Mouse (Mus musculus): ENCODE results near the gene Erc2. TPM values are rescaled to one million over a fixed set of nuclear protein-coding genes. Genes with fewer than 3 reads are reported as not detected.

The Erc2 gene
- total and polyA plus RNA-seq, 3 experiments = not detected

DNA sequence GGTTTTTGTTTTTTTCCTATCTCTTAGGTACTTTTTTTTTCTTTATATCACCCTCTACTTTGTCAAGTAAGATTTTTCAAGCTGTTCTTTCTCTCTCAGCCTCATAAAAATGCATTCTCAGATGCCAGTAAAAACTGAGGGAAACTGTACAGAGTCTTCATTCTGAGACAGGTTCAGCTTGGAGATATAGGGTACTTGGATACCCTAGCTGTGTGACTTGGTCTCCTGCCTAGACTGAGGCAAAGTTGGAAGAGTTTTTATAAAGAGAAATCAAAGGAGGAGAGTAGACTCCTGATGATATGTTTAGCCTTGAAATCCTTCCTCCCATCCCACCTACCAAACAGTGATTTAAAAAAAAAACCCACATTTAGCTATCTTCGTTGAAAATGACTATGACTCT lies 651.4 kb downstream of the Erc2 start:
- Histone ChIP-seq H3K27me3 (replicated peaks) (no peaks in the 10 kb centered on the region), H3K79me2 (replicated peaks; ENCODE audit: control insufficient read depth, extremely low read depth, insufficient read depth, poor library complexity, severe bottlenecking) (no peaks in the 10 kb centered on the region), H3K9me3 (replicated peaks; ENCODE audit: low read length) (peaks cover 72% of the 10 kb centered on the region), H3K4me1 (ENCODE audit: control insufficient read depth in 1 of 2, insufficient read depth in 2 of 2) (no peaks in the 10 kb centered on the region), H3K4me2 (ENCODE audit: insufficient read depth, low read depth, poor library complexity, severe bottlenecking) (no peak overlapping the region), H3K9ac (ENCODE audit: insufficient read depth, low read depth) (no peak overlapping the region), H3K27ac (ENCODE audit: insufficient read depth, low read depth) (no peak overlapping the region), H3K4me3 (replicated peaks in 1 of 3; ENCODE audit: low read depth in 2 of 3, low read length in 2 of 3, poor library complexity in 1 of 3) (no peak overlapping the region), H3K36me3 (replicated peaks in 1 of 2; ENCODE audit: control insufficient read depth in 1 of 2, insufficient read depth in 1 of 2, low read length in 1 of 2) (no peaks in the 10 kb centered on the region)
- dilution Hi-C loops (cut with MboI; ENCODE audit: extremely low pct_ligation_motif_present, extremely low pct_unique_long_range_greater_than_20kb, low sequenced_read_pairs) (no loop called here), in situ Hi-C loops (cut with MboI; ENCODE audit: low pct_ligation_motif_present, low pct_unique_long_range_greater_than_20kb, low sequenced_read_pairs) (no loop called here)
- TF ChIP-seq ZKSCAN1 (IDR thresholded peaks at IDR 0.05; ENCODE audit: borderline replicate concordance, low read depth, low read length) (no peak), PAX5 (IDR thresholded peaks at IDR 0.05; ENCODE audit: low read length) (no peak), EP300 (IDR thresholded peaks at IDR 0.05; ENCODE audit: low read length) (no peak), MXI1 (IDR thresholded peaks at IDR 0.05; ENCODE audit: low read depth, low read length) (no peak), JUN (IDR thresholded peaks at IDR 0.05; ENCODE audit: insufficient read depth, low read depth, low read length) (no peak), TCF12 (IDR thresholded peaks at IDR 0.05; ENCODE audit: low read depth, low read length) (no peak), RAD21 (IDR thresholded peaks at IDR 0.05; ENCODE audit: low read depth, low read length) (no peak), MAFK (IDR thresholded peaks at IDR 0.05; ENCODE audit: insufficient replicate concordance, low read length) (no peak), USF1 (IDR thresholded peaks at IDR 0.05; ENCODE audit: low read depth, low read length) (no peak), ZC3H11A (IDR thresholded peaks at IDR 0.05; ENCODE audit: low read depth, low read length) (no peak), CHD1 (IDR thresholded peaks at IDR 0.05; ENCODE audit: low read depth, low read length) (no peak), TBP (conservative IDR thresholded peaks at IDR 0.05; ENCODE audit: low read depth, low read length) (no peak), ETS1 (conservative IDR thresholded peaks at IDR 0.05; ENCODE audit: low read depth, low read length) (no peak)
- DNase-seq (ENCODE audit: extremely low read depth) = no peak

DNA sequence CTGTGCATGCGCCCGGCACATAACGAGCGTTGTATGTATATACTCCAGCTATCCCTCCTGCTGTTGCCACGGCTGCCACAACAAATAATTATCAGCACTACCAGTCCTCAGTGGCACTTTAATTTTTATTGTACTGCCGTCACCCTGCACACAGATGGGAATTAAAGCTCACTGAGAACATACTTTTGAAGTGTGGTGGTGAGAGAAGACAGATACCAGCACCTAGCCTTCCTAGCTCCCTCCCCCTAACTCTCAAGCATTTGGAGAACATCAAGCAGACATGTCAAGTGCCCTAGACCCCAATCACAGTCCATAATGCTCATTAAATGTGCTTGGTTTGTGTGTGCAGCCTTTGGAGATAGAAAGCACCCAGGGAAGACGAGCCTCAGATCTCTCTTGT lies 652.6 kb downstream of the Erc2 start:
- Histone ChIP-seq H3K9me3 (replicated peaks; ENCODE audit: low read length) (peaks cover 77% of the 10 kb centered on the region), H3K9ac (ENCODE audit: insufficient read depth, low read depth) (no peak overlapping the region), H3K36me3 (replicated peaks in 1 of 2; ENCODE audit: control insufficient read depth in 1 of 2, insufficient read depth in 1 of 2, low read length in 1 of 2) (no peaks in the 10 kb centered on the region), H3K4me3 (replicated peaks in 1 of 3; ENCODE audit: low read depth in 2 of 3, low read length in 2 of 3, poor library complexity in 1 of 3) (no peak overlapping the region), H3K27ac (ENCODE audit: insufficient read depth, low read depth) (no peak overlapping the region), H3K4me1 (ENCODE audit: control insufficient read depth in 1 of 2, insufficient read depth in 2 of 2) (no peaks in the 10 kb centered on the region), H3K27me3 (replicated peaks) (no peaks in the 10 kb centered on the region), H3K4me2 (ENCODE audit: insufficient read depth, low read depth, poor library complexity, severe bottlenecking) (no peak overlapping the region), H3K79me2 (replicated peaks; ENCODE audit: control insufficient read depth, extremely low read depth, insufficient read depth, poor library complexity, severe bottlenecking) (no peaks in the 10 kb centered on the region)
- TF ChIP-seq MAX (IDR thresholded peaks at IDR 0.05; ENCODE audit: low read length) (no peak), MAFK (IDR thresholded peaks at IDR 0.05; ENCODE audit: insufficient replicate concordance, low read length) (no peak)
- no peak for DNase-seq (ENCODE audit: extremely low read depth)
- dilution Hi-C loops (cut with MboI; ENCODE audit: extremely low pct_ligation_motif_present, extremely low pct_unique_long_range_greater_than_20kb, low sequenced_read_pairs) (no loop called here), in situ Hi-C loops (cut with MboI; ENCODE audit: low pct_ligation_motif_present, low pct_unique_long_range_greater_than_20kb, low sequenced_read_pairs) (no loop called here)

DNA sequence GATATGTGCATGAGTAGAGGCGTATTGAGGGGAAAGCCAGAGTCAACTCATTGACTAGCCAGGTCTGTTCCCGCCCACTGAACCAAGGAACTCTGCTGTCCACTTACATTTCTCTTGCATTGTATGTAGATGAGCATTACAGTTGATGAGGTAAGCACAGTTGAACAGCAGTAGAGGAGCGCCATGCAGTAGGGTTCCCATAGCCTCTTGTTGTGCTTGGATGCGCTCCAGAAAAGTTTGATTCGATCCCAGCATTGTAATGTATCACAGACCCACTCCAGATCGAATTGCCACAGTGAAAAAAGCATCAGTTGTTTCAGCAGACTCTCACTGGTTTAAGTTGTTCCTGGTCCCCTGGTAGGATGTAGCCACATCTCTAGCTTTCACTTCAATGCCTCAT lies 656.7 kb downstream of the Erc2 start:
- H3K4me1 ChIP-seq (ENCODE audit: control insufficient read depth in 1 of 2, insufficient read depth in 2 of 2) = no peaks in the 10 kb centered on the region
- no peaks in the 10 kb centered on the region for H3K36me3 ChIP-seq (replicated peaks in 1 of 2; ENCODE audit: control insufficient read depth in 1 of 2, insufficient read depth in 1 of 2, low read length in 1 of 2)
- dilution Hi-C loops (cut with MboI; ENCODE audit: extremely low pct_ligation_motif_present, extremely low pct_unique_long_range_greater_than_20kb, low sequenced_read_pairs) = no loop called here
- H3K4me2 ChIP-seq (ENCODE audit: insufficient read depth, low read depth, poor library complexity, severe bottlenecking) = no peak overlapping the region
- no peak overlapping the region for H3K9ac ChIP-seq (ENCODE audit: insufficient read depth, low read depth)
- TF ChIP-seq JUND (conservative IDR thresholded peaks at IDR 0.05; ENCODE audit: low read depth, low read length) (no peak), UBTF (IDR thresholded peaks at IDR 0.05; ENCODE audit: low read depth, low read length) (no peak), TBP (conservative IDR thresholded peaks at IDR 0.05; ENCODE audit: low read depth, low read length) (no peak), USF1 (IDR thresholded peaks at IDR 0.05; ENCODE audit: low read depth, low read length) (no peak), CTCF (conservative IDR thresholded peaks at IDR 0.05 in 1 of 2, IDR thresholded peaks at IDR 0.05 in 1 of 2; ENCODE audit: low read depth in 2 of 2, low read length in 2 of 2) (no peak), ZMIZ1 (IDR thresholded peaks at IDR 0.05; ENCODE audit: low read depth, low read length) (no peak)
- peaks cover 78% of the 10 kb centered on the region for H3K9me3 ChIP-seq (replicated peaks; ENCODE audit: low read length)
- H3K27ac ChIP-seq (ENCODE audit: insufficient read depth, low read depth) = no peak overlapping the region
- H3K79me2 ChIP-seq (replicated peaks; ENCODE audit: control insufficient read depth, extremely low read depth, insufficient read depth, poor library complexity, severe bottlenecking) = no peaks in the 10 kb centered on the region
- no peak for DNase-seq (ENCODE audit: extremely low read depth)
- no peaks in the 10 kb centered on the region for H3K27me3 ChIP-seq (replicated peaks)
- in situ Hi-C loops (cut with MboI; ENCODE audit: low pct_ligation_motif_present, low pct_unique_long_range_greater_than_20kb, low sequenced_read_pairs) = no loop called here
- H3K4me3 ChIP-seq (replicated peaks in 1 of 3; ENCODE audit: low read depth in 2 of 3, low read length in 2 of 3, poor library complexity in 1 of 3) = no peak overlapping the region

All from CH12.LX (cell line).